Mouse (Mus musculus) liver, embryonic 14.5 days (tissue): ENCODE measurements around the gene Glis2. TPM values are rescaled to one million over a fixed set of nuclear protein-coding genes. Genes with fewer than 3 reads are reported as not detected.
A peak's percentile ranks its signal among the peaks of the same experiment; 100 is the strongest.

Experiments
- ATAC-seq: fragments of 200-750 bp; cut with Nextera tagmentation; 2 replicates; pipeline ENCODE4 v1.8.0; 2017; ENCODE audit warnings: moderate number of reproducible peaks, mild to moderate bottlenecking, moderate library complexity; ENCODE audit not compliant: insufficient read depth
- DNase-seq, 3 experiments: peaks; one replicate each; pipeline ENCODE4 v3.0.0-alpha.2; 2012 to 2013; ENCODE audit warnings: low read depth in 3 of 3, low spot score in 3 of 3
- H3K27ac ChIP-seq: fragments of 300-500 bp; sonication (generic); 2 replicates; pipeline ENCODE4 v1.5.1; 2014; ENCODE audit warnings: moderate library complexity, mild to moderate bottlenecking, control low read depth, inconsistent platforms
- H3K27me3 ChIP-seq: fragments of 300-500 bp; sonication (generic); 2 replicates; pipeline ENCODE4 v1.6.1; 2014; ENCODE audit warnings: mild to moderate bottlenecking, low read length, moderate library complexity; ENCODE audit not compliant: control insufficient read depth, insufficient read depth
- H3K36me3 ChIP-seq: fragments of 300-500 bp; sonication (generic); replicated peaks from 2 replicates; pipeline ENCODE4 v1.6.1; 2014; ENCODE audit warnings: low read depth; ENCODE audit not compliant: control insufficient read depth, insufficient read depth
- H3K4me1 ChIP-seq, 2 experiments: fragments of 200-500 bp in 1 of 2; fragments of 300-500 bp in 1 of 2; sonication (generic) in 1 of 2; replicated peaks; 2 replicates each; pipeline ENCODE4 v1.6.1; 2012 to 2014; ENCODE audit warnings: antibody characterized with exemption in 1 of 2, inconsistent platforms in 1 of 2, low read length in 1 of 2; ENCODE audit not compliant: control insufficient read depth in 2 of 2, insufficient read depth in 2 of 2
- H3K4me2 ChIP-seq: fragments of 300-500 bp; sonication (generic); 2 replicates; pipeline ENCODE4 v1.6.1; 2014; ENCODE audit warnings: low read depth, mild to moderate bottlenecking, control low read depth, moderate library complexity
- H3K4me3 ChIP-seq, 2 experiments: fragments of 200-500 bp in 1 of 2; fragments of 300-500 bp in 1 of 2; sonication (generic) in 1 of 2; 2 replicates each; pipeline ENCODE4 v1.5.1; 2012 to 2014; ENCODE audit warnings: low read depth in 2 of 2, low read length in 2 of 2, mild to moderate bottlenecking in 2 of 2, control low read depth in 1 of 2, inconsistent platforms in 1 of 2, moderate library complexity in 1 of 2; ENCODE audit not compliant: insufficient read depth in 1 of 2
- H3K9ac ChIP-seq: fragments of 300-500 bp; sonication (generic); replicated peaks from 2 replicates; pipeline ENCODE4 v1.6.1; 2014; ENCODE audit warnings: mild to moderate bottlenecking, control low read depth, moderate library complexity
- H3K9me3 ChIP-seq: fragments of 300-500 bp; sonication (generic); 2 replicates; pipeline ENCODE4 v1.6.1; 2016; ENCODE audit warnings: low read length, mixed read lengths; ENCODE audit not compliant: control insufficient read depth
- CTCF ChIP-seq: IDR thresholded peaks from 2 replicates; pipeline ENCODE4 v1.5.1; 2016; ENCODE audit warnings: antibody characterized with exemption, low read depth, control low read depth
- EP300 ChIP-seq: IDR thresholded peaks from 2 replicates; pipeline ENCODE4 v1.6.1; 2016; ENCODE audit warnings: antibody characterized with exemption, low read depth
- WGBS: fragments of 180-500 bp; shearing (Covaris S2); extraction: QIAGEN DNeasy Blood & Tissue Kit; methylation state at CpG from one replicate; pipeline ENCODE4 v1.1.7; 2014; ENCODE audit not compliant: insufficient replicate concordance; 5-methylcytosine and 5-hydroxymethylcytosine counted together
- polyA plus RNA-seq, 2 experiments: library from polyadenylated mRNA; depleted of rRNA in 1 of 2; stranded (reverse) in 1 of 2; unstranded in 1 of 2; fragments of >200 nt; fragmentation: Nextera tagmentation in 1 of 2; extraction: Ambion mirVana in 1 of 2; gene quantifications; 2 replicates each; pipeline versions ENCODE4 v1.2.1 to v1.2.3; 2012 to 2014

Gene Glis2
- polyA plus RNA-seq, 2 experiments = 1.7 to 2.8 TPM

DNA sequence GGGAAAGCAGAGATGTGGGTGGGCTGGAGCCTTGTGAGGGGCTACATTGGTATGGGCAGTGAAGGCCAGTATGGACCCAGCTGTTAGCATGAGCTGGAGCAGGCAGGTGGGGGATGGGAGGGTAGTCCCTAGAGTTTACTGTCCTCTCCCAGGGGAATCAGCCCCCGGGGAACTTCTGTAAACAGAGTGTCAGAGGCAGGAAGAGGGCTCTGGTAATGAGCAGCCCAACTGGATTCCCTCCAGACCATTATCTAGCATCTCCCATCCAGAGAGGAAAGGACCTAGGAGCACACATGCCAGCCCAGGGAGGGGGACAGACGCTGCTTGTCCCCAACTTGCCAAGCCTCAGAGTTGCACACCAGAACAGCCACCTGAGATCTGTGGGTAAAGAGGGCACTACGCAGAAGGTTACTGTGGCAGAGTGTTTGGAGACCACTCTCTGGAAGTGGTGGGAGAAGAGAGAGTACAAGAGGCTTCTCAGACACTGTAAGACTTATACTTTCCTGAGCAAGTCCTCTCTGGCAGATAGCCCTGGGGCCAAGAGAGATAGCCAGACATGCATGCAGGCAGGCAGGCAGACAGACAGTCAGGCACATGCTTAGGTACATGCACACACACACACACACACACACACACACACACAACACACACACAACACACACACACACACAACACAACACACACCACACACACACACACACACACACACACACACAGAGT lies 46.8 kb downstream of the Glis2 start:
- peak overlapping the region; percentile 87 for H3K4me2 ChIP-seq
- ATAC-seq = no peak
- peaks cover 10 to 20% of the 10 kb centered on the region in 2 experiments for H3K4me1 ChIP-seq
- H3K9ac ChIP-seq = no peak overlapping the region
- no peak for TF ChIP-seq EP300
- no peak for TF ChIP-seq CTCF
- no peaks in the 10 kb centered on the region for H3K36me3 ChIP-seq
- DNase-seq = no peak
- peak overlapping the region; percentile 12 to 53; a peak in 3 of 4 replicates for H3K4me3 ChIP-seq
- H3K9me3 ChIP-seq = no peaks in the 10 kb centered on the region
- H3K27ac ChIP-seq = no peak overlapping the region
- WGBS = 44% methylated on average over 3 of the region's 3 CpGs
- H3K27me3 ChIP-seq = no peaks in the 10 kb centered on the region

GRCm38 (mm10) chr16:4642190-4642589 lies 47.7 kb downstream of the Glis2 start:
- Histone ChIP-seq H3K27ac (no peak overlapping the region), H3K27me3 (no peaks in the 10 kb centered on the region), H3K36me3 (no peaks in the 10 kb centered on the region), H3K9ac (no peak overlapping the region), H3K4me1 (peaks cover 6 to 15% of the 10 kb centered on the region in 2 experiments; a peak in 3 of 4 replicates), H3K9me3 (no peaks in the 10 kb centered on the region), H3K4me3 (no peak overlapping the region), H3K4me2 (no peak overlapping the region)
- DNase-seq = no peak
- 72% methylated on average over 13 of the region's 13 CpGs for WGBS
- TF ChIP-seq EP300 (no peak), CTCF (no peak)
- ATAC-seq = no peak

DNA sequence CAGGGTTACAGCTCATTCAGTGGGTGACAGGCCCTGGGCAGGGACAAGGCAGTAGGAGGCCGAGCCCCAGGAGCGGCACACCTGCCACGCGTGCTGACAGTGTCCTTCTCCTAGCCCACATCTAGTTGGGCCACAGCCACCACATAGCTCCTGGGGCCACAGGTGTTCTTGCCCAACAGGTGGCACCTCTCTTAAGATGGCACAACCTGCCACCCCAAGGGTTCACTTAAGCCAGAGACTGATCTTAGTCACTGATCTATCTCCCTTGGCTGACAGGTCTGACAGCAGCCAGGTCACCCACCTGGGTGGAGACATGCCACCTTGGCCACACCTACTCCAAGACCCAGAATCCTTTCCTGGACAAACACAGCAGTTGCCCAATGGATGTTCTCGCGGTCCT lies 48.4 kb downstream of the Glis2 start:
- DNase-seq = no peak
- Histone ChIP-seq H3K4me3 (no peak overlapping the region), H3K9me3 (no peaks in the 10 kb centered on the region), H3K4me2 (no peak overlapping the region), H3K36me3 (no peaks in the 10 kb centered on the region), H3K27ac (no peak overlapping the region), H3K4me1 (peaks cover 6 to 15% of the 10 kb centered on the region in 2 experiments; a peak in 3 of 4 replicates), H3K27me3 (no peaks in the 10 kb centered on the region), H3K9ac (no peak overlapping the region)
- TF ChIP-seq CTCF = no peak
- no peak for TF ChIP-seq EP300
- 86% methylated on average over 6 of the region's 6 CpGs for WGBS
- ATAC-seq = no peak

- no peak overlapping the region for H3K27ac ChIP-seq
- ATAC-seq (no peak), DNase-seq (no peak)
- no peak overlapping the region for H3K9ac ChIP-seq
- 69% methylated on average over 11 of the region's 11 CpGs for WGBS
- no peaks in the 10 kb centered on the region for H3K36me3 ChIP-seq
- no peak for TF ChIP-seq EP300
- no peak for TF ChIP-seq CTCF
- no peaks in the 10 kb centered on the region for H3K9me3 ChIP-seq
- H3K4me3 ChIP-seq = no peak overlapping the region
- H3K4me2 ChIP-seq = no peak overlapping the region
- H3K4me1 ChIP-seq = peaks cover 6 to 15% of the 10 kb centered on the region in 2 experiments; a peak in 3 of 4 replicates
- no peaks in the 10 kb centered on the region for H3K27me3 ChIP-seq
These were observed 49.3 kb downstream of the Glis2 start for GRCm38 (mm10) chr16:4643670-4644419.

DNA sequence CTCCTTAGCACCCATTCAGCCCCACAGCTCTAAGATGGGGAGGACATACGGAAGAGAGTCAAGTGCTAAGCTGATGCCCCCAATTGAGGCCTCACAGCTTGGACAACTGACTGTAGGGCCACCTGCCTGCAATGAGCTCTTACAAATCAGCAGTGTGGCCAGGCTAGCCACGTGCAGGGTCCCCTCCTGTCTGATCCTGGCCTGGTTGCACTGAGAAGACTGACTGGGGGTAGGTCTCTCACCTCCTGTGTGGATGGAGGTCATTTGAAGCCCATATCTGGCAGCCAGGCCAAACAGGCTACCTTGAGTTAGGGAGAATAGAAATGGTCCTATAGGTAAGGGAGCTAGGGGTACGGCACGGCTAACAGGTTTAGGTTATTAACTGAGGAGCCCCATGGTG lies 51.4 kb downstream of the Glis2 start:
- 70% methylated on average over 4 of the region's 4 CpGs for WGBS
- Histone ChIP-seq H3K9me3 (no peaks in the 10 kb centered on the region), H3K36me3 (no peaks in the 10 kb centered on the region), H3K27me3 (no peaks in the 10 kb centered on the region), H3K4me1 (peaks cover 0 to 7% of the 10 kb centered on the region in 2 experiments; a peak in 1 of 4 replicates), H3K4me2 (no peak overlapping the region), H3K9ac (no peak overlapping the region), H3K27ac (no peak overlapping the region), H3K4me3 (no peak overlapping the region)
- DNase-seq (no peak), ATAC-seq (no peak)
- no peak for TF ChIP-seq CTCF
- no peak for TF ChIP-seq EP300
